Mouse (Mus musculus) thymus, adult 2 months (tissue): ENCODE results near the gene Zfp990.

ENCODE experiments used
- CTCF ChIP-seq: fragments of 200-500 bp; IDR thresholded peaks from 2 replicates; pipeline ENCODE4 v1.5.1; 2012; ENCODE audit warnings: mild to moderate bottlenecking, control low read depth, low read length, moderate library complexity, borderline replicate concordance; ENCODE audit not compliant: control insufficient read depth, poor library complexity, insufficient read depth; ENCODE audit errors: extremely low read depth
- POLR2A ChIP-seq: fragments of 200-500 bp; IDR thresholded peaks from 2 replicates; pipeline ENCODE4 v1.6.1; 2012; ENCODE audit warnings: mild to moderate bottlenecking, low read length, control low read depth, moderate library complexity; ENCODE audit not compliant: control insufficient read depth, poor library complexity, insufficient read depth; ENCODE audit errors: extremely low read depth

- no peak for TF ChIP-seq POLR2A
- no peak for TF ChIP-seq CTCF
Observed at GRCm38 (mm10) chr4:145478128-145478527, 32.4 kb upstream of the Zfp990 start.
